Mouse (Mus musculus) T-helper 2 cell (primary cell): ENCODE measurements at regions not wholly inside any gene's neighbourhood (a gene's known extent, or its start where the extent isn't known, plus 50 kb on each side); places are given as distances from the start of the nearest gene placed in this dataset.

Experiments used
- in situ Hi-C: fragments of 300-600 bp; cut with MboI, MseI; formaldehyde crosslinking; loops from one replicate; pipeline ENCODE4 v1.15.1; 2025; ENCODE audit warnings: high pct_unique_total_duplicates

DNA sequence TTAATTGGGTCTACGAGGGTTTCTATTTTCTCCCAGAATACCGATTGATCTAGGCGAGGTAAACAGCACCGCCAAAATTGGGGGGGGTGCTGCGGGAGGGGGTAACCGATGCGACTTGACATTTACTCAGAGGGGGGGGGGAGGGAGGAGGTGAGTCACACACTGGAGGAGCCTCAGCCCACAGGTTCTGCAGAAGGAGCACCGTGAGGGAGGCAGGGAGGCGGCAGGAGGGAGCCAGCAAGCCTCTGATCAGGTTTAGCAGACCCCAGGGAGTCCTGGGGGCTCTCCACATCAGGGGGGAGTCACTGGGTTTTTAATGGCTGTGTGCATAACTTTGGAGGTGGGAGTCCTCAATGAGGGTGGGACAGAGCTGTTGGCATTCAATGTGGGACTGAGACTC, 51.3 kb upstream of the Ier5l start:
- in situ Hi-C loops, result no loop called here

DNA sequence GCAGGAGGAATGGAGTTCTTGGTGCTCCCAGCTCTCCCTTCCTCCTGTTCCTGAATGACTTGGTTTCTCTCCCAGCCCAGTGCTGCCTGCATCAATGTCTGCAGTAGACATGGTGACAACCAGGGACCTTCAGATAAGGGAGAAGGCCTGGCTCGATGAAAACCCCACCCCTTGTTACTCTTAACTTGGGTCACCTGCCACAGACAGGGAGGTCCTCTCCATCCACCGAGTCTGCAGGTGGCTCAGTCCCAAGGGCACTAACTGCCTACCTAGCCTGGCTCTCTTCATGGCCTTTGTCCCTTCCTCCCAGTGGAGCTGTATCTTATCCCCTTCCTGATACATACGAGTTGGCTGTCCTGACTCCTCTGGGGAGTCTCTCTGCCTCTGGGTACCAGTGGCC, 51.8 kb upstream of the Ier5l start:
- in situ Hi-C loops, result no loop called here

DNA sequence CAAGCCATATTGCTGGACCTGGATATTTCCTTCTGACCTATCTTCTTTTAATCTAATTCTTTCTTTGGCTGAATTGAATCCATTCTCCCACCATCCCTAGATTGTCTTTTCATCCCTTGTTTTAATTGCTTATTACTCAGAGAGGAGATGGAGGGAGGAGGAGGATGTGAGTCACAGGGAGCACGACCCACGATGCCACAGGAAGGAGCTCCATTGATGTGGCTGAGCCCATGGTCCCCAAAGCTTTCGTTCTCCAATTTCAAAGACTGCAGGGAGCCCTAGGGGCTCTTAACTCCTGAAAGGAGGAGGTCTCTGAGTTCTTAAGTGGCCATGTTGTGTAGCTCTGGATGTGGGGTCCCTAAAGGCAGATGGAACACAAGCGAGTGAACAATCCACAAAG, 53.5 kb upstream of the Ier5l start:
- in situ Hi-C loops, result no loop called here

DNA sequence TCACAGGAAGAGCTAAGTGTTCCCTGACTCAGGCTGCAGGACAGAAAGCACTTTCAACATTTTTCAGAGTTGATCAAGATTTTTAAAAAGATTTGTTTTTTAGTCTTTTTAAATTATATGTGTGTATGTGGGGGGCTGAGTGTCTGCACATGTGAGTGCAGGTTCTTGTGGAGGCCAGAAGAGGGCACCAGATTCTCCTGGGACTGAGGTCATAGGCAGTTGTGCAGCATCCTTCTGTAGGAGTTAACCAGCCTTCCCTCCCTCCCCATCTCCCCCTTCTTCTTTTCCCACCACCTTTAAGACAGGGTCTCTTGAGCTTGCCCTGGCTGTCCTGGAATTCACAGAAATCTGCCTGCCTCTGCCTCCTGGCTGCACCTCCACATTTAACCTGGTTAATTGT, 58.9 kb upstream of the Ier5l start:
- in situ Hi-C loops, result no loop called here

DNA sequence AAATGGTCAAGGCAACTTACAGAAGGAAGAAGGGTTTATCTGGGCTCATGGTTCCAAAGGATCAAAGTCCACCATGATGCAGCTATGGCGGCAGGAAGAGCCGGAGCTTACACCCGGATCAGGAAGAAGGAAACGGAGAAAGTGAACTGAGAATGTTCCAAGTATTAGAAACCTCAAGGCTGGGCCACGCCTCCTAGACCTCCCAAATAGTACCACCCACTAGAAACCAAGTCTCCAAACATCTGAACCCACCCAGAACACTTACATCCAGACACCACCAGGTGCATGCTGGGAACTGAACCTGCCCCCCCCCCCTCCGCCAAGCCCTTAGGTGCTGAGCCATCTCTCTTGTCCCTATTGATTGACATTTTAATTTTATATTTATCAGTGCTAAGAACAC, 59.3 kb upstream of the Ier5l start:
- in situ Hi-C loops, result no loop called here

DNA sequence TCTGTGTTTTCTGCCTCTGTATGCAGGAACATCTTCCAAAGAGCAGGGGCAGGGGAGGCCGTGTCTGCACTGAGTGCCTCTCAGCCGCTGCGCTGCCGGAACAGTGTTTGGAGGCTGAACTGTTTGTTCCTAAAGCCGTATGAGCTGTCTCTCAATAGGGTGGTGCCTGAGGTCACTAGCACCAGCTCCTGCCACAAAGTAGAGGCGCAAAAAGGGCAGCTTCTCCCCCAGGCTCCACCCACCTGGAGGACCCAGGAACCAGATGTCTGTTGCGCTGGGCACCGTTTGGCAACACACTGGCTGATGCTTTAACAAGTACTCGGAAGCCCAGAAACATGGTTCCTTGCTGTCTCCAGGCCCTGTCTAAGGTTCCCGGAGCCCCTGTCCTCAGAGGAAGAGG, 60.4 kb upstream of the Cstad start:
- in situ Hi-C loops, result no loop called here

DNA sequence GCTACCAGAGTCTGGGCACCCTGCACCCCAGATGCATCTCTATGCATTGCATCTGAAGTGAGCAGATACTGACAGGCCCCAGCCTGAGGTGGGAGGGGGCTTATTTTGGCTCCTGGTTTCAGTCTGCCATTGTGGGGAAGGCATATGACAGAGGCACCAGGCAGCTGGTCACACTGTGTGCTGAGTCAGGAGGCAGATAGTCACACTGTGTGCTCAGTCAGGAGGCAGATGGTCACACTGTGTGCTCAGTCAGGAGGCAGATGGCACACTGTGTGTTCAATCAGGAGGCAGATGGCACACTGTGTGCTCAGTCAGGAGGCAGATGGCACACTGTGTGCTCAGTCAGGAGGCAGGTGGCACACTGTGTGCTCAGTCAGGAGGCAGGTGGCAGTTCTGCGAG, 55.5 kb upstream of the Cstad start:
- in situ Hi-C loops, result loop anchor here (5.0 kb wide), 1 partner anchor 53 kb away; no protein-coding TSS in a partner anchor

DNA sequence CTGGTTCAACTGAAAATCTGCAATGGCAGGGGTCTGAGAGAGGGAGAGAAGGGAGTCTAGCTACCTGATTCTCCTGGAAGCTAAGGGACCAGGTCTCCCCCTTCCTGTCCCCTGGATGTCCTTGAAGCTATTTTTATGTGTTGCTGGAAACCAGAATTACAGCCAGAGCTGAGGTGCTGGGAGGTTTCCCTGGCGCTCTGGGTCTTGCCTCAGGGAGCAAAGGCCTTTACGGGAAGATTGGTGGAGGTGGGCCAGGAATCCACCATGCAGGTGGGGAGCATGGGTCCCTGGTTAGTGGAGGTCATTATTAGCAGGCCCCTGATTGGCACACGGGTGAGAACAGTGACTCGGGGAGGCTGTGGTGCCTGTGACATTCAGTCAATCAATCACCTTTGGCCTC, 53.3 kb upstream of the Cstad start:
- in situ Hi-C loops, result no loop called here

DNA sequence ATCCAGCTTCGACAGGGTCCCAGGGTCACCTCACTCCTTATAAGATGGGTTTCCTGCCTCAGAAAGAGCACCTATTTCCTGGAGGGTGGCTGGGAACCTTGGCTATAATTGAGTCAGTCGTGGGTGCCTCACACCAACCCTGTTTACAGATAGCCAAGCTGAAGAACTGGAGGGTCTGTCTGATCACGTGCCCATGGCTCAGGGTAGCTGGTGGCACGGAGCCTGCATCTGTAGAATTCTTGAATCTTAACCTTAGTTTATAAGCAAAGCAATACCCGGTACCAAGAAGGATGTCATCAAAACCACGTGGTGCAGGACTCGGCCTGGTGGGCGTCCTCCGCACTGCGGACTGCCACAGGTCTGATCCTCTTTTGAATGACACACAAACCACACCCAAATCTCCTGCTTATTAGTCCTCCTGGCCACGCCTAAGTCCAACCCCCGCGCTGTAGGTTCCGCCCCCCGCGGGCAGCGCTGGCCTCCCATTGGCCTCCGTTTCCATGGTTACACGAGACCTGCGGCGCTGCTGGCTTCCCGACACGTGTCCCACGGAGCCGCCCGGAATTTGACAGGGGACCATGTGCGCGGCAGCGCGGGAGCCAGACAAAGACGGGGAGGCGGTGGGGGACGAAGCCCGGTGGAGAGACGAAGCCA, 49.9 kb upstream of the Cstad start:
- in situ Hi-C loops, result loop anchor here (5.0 kb wide), 1 partner anchor 78 kb away; no protein-coding TSS in a partner anchor
